Mouse (Mus musculus): ENCODE measurements at regions not wholly inside any gene's neighbourhood (a gene's known extent, or its start where the extent isn't known, plus 50 kb on each side); places are given as distances from the start of the nearest gene placed in this dataset.

DNA sequence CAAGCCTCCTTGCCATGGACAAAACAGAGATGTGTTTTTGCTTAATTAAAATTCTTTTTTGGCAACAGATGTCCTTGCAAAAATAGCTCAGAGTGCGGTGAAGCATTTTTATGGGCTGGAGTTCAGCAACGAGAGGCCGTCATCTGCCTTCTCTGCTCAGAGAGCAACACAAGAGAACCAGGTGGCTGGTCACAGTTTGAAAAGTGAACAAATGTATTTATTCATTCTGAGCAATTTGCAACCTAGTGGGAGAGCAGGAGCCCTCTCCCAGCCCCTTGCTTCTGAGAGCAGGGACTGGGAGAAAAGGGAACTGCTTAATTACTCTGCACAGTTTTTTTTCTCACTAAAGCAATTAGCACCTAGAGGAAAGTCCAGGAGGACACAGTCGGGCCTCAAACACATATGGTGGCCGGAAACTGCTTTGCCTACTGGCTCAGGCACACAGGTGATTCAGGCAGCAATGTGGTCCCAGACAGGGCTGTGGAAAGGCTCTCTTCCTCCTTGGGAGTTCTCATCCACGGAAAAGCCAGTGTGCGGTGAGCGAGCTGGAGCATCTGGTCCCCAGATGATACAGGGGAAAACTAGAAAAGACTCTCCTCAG lies 714.9 kb upstream of the Acvr2a start:
- TF ChIP-seq CTCF (IDR thresholded peaks at IDR 0.05; ENCODE audit: borderline replicate concordance, extremely low read depth, insufficient read depth, insufficient read length) = no peak
- TF ChIP-seq POLR2A (IDR thresholded peaks at IDR 0.05; ENCODE audit: borderline replicate concordance, extremely low read depth, insufficient read depth, insufficient read length, poor library complexity, severe bottlenecking) = no peak
- peak; percentile 93 for DNase-seq (ENCODE audit: low read depth)

DNA sequence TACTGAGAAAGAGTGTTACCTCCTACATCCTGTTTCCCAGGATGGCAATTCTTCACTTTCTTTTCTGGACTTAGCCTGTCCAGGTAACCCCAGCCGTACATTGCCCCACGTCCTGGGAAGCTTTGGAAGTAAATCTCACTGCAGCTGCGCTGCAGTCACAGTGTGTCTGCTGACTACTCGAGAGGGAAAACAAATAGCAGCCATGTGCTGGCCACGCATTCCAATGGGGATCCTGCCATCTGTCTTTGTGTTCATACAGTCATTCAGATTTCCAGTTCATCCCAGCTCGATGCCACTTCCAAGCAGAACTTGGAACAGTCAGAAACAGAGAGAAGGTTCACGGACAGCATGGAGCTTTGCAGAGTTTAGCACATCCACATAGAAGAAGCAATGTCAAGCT lies 690.2 kb upstream of the Acvr2a start:
- TF ChIP-seq POLR2A (IDR thresholded peaks at IDR 0.05; ENCODE audit: borderline replicate concordance, extremely low read depth, insufficient read depth, insufficient read length, poor library complexity, severe bottlenecking) = no peak
- no peak for TF ChIP-seq CTCF (IDR thresholded peaks at IDR 0.05; ENCODE audit: borderline replicate concordance, extremely low read depth, insufficient read depth, insufficient read length)
- DNase-seq (ENCODE audit: low read depth) = peak; percentile 74

- TF ChIP-seq POLR2A (IDR thresholded peaks at IDR 0.05; ENCODE audit: borderline replicate concordance, extremely low read depth, insufficient read depth, insufficient read length, poor library complexity, severe bottlenecking) = no peak
- no peak for TF ChIP-seq CTCF (IDR thresholded peaks at IDR 0.05; ENCODE audit: borderline replicate concordance, extremely low read depth, insufficient read depth, insufficient read length)
- no peak for DNase-seq (ENCODE audit: low read depth)
These were observed 675.8 kb upstream of the Acvr2a start for GRCm38 (mm10) chr2:48138051-48138611.

DNA sequence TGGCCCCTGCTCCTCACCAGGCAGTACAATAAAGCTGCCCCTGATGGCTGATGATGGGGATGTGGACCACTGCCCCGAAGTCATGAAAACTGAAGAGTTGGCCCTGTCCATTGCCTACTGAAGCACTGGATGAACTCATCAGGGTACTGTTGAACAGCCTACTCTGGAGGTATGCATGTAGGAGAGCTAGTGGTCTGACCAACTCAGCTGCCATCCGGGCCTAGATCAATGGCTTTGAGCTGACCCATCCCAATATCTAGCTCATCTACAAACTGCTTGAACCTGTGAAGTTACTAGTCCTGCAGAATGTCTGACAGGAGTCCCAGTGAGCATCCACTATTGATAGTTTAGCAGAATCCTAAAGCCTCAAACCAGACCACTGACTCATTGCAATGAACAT lies 672.6 kb upstream of the Acvr2a start:
- no peak for DNase-seq (ENCODE audit: low read depth)
- TF ChIP-seq POLR2A (IDR thresholded peaks at IDR 0.05; ENCODE audit: borderline replicate concordance, extremely low read depth, insufficient read depth, insufficient read length, poor library complexity, severe bottlenecking) = no peak
- no peak for TF ChIP-seq CTCF (IDR thresholded peaks at IDR 0.05; ENCODE audit: borderline replicate concordance, extremely low read depth, insufficient read depth, insufficient read length)

DNA sequence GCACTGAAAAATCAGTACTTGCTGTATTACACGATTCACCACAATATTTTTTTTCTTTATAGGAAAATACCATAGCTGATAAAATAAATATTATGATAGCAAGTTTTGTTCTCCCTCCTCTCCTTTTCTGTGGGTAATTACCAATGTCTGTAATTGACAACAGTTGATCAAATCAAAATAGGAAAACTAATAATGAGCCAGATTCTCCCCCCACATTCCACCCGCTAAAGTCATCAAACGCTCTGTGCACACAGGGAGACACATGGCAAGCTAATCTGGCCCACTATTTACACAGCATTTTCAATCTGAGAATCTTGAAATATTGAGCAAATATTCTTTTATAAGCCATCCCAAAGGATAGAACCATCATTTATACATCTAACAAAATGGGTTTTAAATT lies 659.2 kb upstream of the Acvr2a start:
- no peak for DNase-seq (ENCODE audit: low read depth)
- TF ChIP-seq CTCF (IDR thresholded peaks at IDR 0.05; ENCODE audit: borderline replicate concordance, extremely low read depth, insufficient read depth, insufficient read length) (no peak), POLR2A (IDR thresholded peaks at IDR 0.05; ENCODE audit: borderline replicate concordance, extremely low read depth, insufficient read depth, insufficient read length, poor library complexity, severe bottlenecking) (no peak)

DNA sequence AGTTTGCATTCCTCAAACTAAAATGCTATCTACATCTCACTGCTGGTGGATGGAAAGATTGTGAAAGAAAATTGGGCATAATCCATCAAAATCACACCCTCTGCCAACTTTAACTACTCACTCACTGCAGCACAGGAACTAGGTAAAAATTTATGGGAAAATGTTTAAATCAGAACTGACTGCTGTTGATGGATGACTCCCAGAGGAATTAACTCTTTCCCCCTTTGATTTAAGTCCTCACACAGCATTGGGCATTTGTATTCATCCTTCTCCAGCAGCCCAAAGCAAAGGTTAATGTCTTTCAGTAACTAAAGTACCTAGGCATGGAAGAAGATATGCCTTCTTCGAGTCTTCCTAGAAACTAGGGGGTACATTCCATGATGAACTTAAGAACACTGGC lies 641.3 kb upstream of the Acvr2a start:
- no peak for DNase-seq (ENCODE audit: low read depth)

DNA sequence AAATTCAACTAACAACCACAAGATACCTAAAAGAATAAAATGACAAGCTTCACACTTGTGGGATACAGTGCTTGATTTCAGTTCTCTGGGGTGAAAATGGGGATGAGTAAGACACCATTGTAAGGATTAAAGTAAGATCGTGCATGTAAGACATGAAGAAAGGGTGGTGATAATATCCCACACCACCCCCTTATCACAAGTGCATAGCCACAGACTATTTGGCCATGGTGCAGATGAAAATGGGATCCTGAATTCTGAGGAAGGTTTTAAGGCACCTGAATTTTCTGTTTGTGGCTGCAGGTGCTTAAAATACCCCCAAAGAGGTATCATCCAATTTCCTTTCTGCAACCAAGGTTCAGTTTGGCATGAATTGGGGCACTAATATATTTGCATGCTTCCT lies 627.7 kb upstream of the Acvr2a start:
- DNase-seq (ENCODE audit: low read depth) = no peak
- TF ChIP-seq CTCF (IDR thresholded peaks at IDR 0.05; ENCODE audit: borderline replicate concordance, extremely low read depth, insufficient read depth, insufficient read length) (no peak), POLR2A (IDR thresholded peaks at IDR 0.05; ENCODE audit: borderline replicate concordance, extremely low read depth, insufficient read depth, insufficient read length, poor library complexity, severe bottlenecking) (no peak)

More for the DNA sequence above, 641.3 kb upstream of the Acvr2a start:
- TF ChIP-seq POLR2A (IDR thresholded peaks at IDR 0.05; ENCODE audit: borderline replicate concordance, extremely low read depth, insufficient read depth, insufficient read length, poor library complexity, severe bottlenecking) = no peak
- TF ChIP-seq CTCF (IDR thresholded peaks at IDR 0.05; ENCODE audit: borderline replicate concordance, extremely low read depth, insufficient read depth, insufficient read length) = no peak

- TF ChIP-seq CTCF (IDR thresholded peaks at IDR 0.05; ENCODE audit: borderline replicate concordance, extremely low read depth, insufficient read depth, insufficient read length) (no peak), POLR2A (IDR thresholded peaks at IDR 0.05; ENCODE audit: borderline replicate concordance, extremely low read depth, insufficient read depth, insufficient read length, poor library complexity, severe bottlenecking) (no peak)
- DNase-seq (ENCODE audit: low read depth) = peak; percentile 95
These were observed 627.3 kb upstream of the Acvr2a start for GRCm38 (mm10) chr2:48186609-48187008.

DNA sequence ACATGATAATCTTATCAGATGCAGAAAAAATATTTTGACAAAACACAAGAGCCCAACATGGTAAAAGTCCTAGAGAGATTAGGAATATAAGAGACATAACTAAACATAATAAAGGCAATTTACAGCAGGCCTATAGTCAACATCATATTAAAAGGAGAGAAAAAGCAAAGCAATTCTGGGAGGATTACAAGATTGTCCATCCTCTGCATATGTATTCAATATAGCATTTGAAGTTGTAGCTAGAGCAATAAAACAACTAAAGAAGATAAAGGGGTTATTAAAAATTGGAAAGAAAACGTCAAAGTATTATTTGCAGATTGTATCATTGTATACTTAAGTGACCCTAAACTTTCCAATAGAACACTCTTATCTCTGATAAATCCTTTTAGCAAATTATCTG lies 602.1 kb upstream of the Acvr2a start:
- TF ChIP-seq CTCF (IDR thresholded peaks at IDR 0.05; ENCODE audit: borderline replicate concordance, extremely low read depth, insufficient read depth, insufficient read length) = no peak
- TF ChIP-seq POLR2A (IDR thresholded peaks at IDR 0.05; ENCODE audit: borderline replicate concordance, extremely low read depth, insufficient read depth, insufficient read length, poor library complexity, severe bottlenecking) = no peak
- DNase-seq (ENCODE audit: low read depth) = no peak

GRCm38 (mm10) chr2:48220771-48221170 lies 593.1 kb upstream of the Acvr2a start:
- TF ChIP-seq CTCF (IDR thresholded peaks at IDR 0.05; ENCODE audit: borderline replicate concordance, extremely low read depth, insufficient read depth, insufficient read length) (no peak), POLR2A (IDR thresholded peaks at IDR 0.05; ENCODE audit: borderline replicate concordance, extremely low read depth, insufficient read depth, insufficient read length, poor library complexity, severe bottlenecking) (no peak)
- DNase-seq (ENCODE audit: low read depth) = peak; percentile 38

DNA sequence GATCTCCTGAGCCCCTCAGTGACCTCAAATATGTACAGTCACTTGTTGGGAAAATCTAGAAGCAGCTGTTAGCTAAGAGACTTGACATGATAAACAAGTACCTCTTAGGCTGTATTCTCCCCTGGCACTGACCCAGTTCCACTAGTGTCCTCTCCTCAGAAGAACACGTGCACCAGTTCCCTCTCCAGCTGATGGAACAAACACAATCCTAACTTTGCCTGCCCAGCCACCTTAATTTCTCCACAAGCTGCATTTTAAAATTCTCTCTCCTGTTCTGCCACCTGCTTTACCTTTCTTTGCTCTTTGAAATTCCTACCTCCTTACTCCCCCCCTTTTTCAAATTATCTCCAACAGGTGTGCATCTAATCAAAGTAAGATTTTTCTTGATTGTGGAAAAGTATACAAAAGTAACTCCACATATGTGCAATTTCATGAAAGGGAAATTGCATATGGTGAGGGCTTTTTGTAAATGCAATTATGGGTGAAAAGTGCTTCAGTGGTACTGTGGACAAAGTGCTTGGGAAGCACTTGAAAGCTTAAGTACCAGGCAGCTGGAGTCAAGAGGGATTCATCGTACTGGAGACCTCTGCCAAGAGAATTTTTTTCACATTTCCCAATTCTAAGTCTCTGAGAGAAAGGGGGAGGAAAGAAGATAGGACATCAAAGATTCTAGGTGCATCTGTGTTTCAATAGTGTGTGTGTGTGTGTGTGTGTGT lies 590.7 kb upstream of the Acvr2a start:
- no peak for TF ChIP-seq CTCF (IDR thresholded peaks at IDR 0.05; ENCODE audit: borderline replicate concordance, extremely low read depth, insufficient read depth, insufficient read length)
- TF ChIP-seq POLR2A (IDR thresholded peaks at IDR 0.05; ENCODE audit: borderline replicate concordance, extremely low read depth, insufficient read depth, insufficient read length, poor library complexity, severe bottlenecking) = no peak
- DNase-seq (ENCODE audit: low read depth) = peak; percentile 20

GRCm38 (mm10) chr2:48250174-48250573 lies 563.7 kb upstream of the Acvr2a start:
- TF ChIP-seq CTCF (IDR thresholded peaks at IDR 0.05; ENCODE audit: borderline replicate concordance, extremely low read depth, insufficient read depth, insufficient read length) (no peak), POLR2A (IDR thresholded peaks at IDR 0.05; ENCODE audit: borderline replicate concordance, extremely low read depth, insufficient read depth, insufficient read length, poor library complexity, severe bottlenecking) (no peak)
- peak; percentile 50 for DNase-seq (ENCODE audit: low read depth)
